Mouse (Mus musculus): Measurements from ENCODE around the gene Zfp945. TPM values are rescaled to one million over a fixed set of nuclear protein-coding genes. Genes with fewer than 3 reads are reported as not detected.

The Zfp945 gene
- polyA plus RNA-seq (2012; rRNA removed): 11.8 and 12.8 TPM in 2 replicates

DNA sequence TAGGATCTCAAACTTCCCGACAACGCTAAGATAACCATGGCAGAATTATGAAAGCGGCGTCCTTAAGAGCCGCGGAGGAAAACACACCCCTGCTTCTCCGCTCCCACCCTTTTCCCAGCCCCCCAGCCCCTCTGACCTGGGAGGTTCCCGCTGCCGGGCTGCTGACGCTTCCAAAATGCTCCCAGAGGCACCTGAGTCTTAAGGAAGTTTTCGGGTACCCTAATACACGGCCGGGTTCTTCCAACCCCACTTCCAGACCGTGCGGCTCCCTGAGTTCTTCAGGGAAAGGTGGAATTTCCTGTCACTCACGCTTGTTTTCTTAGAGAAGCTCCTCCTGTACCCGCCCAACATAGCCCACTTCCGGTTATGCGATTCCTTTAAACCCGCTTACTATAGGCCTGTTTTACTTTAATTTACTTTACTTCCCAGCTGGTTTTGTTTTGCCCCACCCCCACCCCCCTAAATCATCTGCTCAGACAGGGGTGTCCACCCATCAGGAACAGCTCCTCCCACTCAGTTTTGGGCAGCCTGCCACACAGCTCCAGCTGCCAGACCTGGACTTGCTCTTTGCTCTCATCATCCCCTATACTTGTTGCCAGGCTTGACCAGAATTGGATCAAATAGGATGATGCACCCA, at the start of gene Zfp945:
Gene Zfp945 (minus strand): TSS at position 290 of the 637 bp plus-strand sequence.

Other genes starting within 250 kb of the Zfp945 start
- not detected in 2 replicates for gene Vmn2r113, start 75.8 kb upstream of the Zfp945 start, polyA plus RNA-seq (2012; rRNA removed)
- not detected in 2 replicates for gene Vmn2r-ps130, start 194.0 kb upstream of the Zfp945 start, polyA plus RNA-seq (2012; rRNA removed)